Mouse (Mus musculus) large intestine, adult 2 months (tissue): Measurements from ENCODE around the gene Olfr55. TPM values are rescaled to one million over a fixed set of nuclear protein-coding genes. Genes with fewer than 3 reads are reported as not detected.
"Not testable (repeated sequence)": the region's sequence is repeated elsewhere in the genome, so short reads cannot be mapped to it uniquely, and the experiment has no call there.

Experiments used
- DNase-seq: peaks from one replicate; pipeline ENCODE4 v3.0.0-alpha.2; 2012; ENCODE audit warnings: low read depth, low spot score
- WGBS: fragments of 180-500 bp; shearing (Covaris S2); methylation state at CpG from one replicate; pipeline ENCODE4 v1.1.7; 2018; 5-methylcytosine and 5-hydroxymethylcytosine counted together
- polyA plus RNA-seq: library from polyadenylated mRNA; depleted of rRNA; stranded (reverse); fragments of >200 nt; gene quantifications from 2 replicates; pipeline ENCODE4 v1.2.3, GENCODE M21; 2012; rRNA removed

Olfr55 gene
- not detected in 2 replicates for polyA plus RNA-seq

GRCm38 (mm10) chr17:33168147-33168546 is at the start of gene Olfr55:
Olfr55 (plus strand) TSS chr17:33168447.
- not testable (repeated sequence) for DNase-seq
- WGBS: 85% methylated on average over 1 of the region's 1 CpGs

- DNase-seq: no peak
These were observed 43.7 kb upstream of the Olfr55 start for GRCm38 (mm10) chr17:33124546-33124945.

DNA sequence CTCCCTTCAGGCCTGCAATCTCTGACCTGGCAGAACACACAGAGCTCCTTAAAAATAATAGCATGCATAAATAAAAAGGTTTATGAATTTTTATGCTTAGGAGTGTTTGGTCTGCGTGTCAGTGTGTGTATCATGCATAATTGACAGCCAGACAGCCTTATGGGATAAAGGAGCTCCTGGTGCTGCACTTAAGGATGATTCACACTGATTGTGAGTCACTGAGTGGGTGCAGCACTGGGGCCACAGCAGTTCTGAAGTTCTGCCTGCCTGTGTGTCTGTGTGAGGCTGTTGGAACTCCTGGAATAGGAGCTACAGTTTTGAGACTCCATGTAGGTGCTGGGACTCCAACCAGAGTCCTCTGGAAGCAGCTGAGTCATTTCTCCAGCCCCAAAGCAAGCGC is 42.0 kb upstream of the Olfr55 start:
- 57% methylated on average over 2 of the region's 2 CpGs for WGBS
- no peak for DNase-seq

DNA sequence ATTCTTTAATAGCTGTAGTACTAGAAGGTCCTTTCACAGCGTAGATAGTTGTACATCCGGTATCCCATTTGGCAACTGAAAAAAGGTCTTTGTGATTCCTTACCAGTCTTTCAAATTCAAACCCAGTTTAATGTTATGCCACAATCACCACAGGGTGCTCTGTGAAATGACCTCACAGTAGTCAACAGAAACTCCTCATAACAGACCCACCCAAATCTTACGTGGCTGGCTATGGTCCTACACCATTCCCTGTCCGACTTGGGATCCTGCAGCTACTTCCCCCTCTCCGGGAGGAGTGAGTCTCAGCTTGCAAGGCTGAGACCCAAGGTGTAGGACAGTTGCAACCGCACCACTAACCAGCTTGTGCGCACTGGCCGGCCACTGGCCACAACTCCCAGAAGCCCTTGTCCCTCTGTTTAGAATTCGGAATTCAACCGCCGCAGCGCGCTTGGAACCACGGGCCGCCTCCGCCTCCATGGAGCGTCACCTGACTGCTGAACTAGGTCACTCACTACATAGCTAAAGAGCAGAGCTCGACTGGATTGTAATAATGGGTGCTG is 28.9 kb upstream of the Olfr55 start, which contains the start of gene Morc2b:
Gene Morc2b (minus strand): TSS at position 423 of the 560 bp plus-strand sequence.
- WGBS: 77% methylated on average over 18 of the region's 18 CpGs
- no peak for DNase-seq

DNA sequence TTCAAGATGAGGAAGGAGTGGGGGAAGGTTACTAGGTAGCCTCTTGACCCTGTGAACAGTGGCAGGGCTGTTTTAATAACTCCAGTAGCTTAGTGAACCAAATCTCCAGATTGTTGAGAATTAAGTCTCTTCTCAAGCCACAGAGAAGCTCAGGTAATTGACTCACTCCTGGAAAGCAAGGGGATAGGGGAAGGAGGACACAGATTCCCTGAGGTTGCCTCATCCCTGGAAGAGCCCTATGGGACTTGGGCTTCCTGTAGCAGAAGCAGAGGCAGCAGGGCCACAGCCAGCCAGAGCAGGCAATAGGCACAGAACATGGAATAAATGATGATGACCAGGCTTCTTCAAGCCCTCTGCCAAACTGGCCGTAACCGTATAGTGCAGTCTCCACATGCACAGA is 22.8 kb downstream of the Olfr55 start, which contains the start of gene Olfr239:
Gene Olfr239 (plus strand): TSS at position 301 of the 400 bp plus-strand sequence.
- WGBS: no CpG with 5 or more reads among the region's 2 CpGs
- DNase-seq: not testable (repeated sequence)

GRCm38 (mm10) chr17:33221590-33221989 is 53.3 kb downstream of the Olfr55 start, which contains the start of gene Olfr1564:
Olfr1564 (minus strand) TSS chr17:33221690.
- WGBS: 80% methylated on average over 2 of the region's 2 CpGs
- DNase-seq: no peak

Other genes with a start within 250 kb of the Olfr55 start
- 60.1 and 94.9 TPM in 2 replicates for gene Cyp4f13, start 221.0 kb upstream of the Olfr55 start, polyA plus RNA-seq
- 1.7 and 2.0 TPM in 2 replicates for gene Zfp472, start 202.6 kb upstream of the Olfr55 start, polyA plus RNA-seq
- 2.2 and 3.0 TPM in 2 replicates for gene Zfp952, start 175.3 kb upstream of the Olfr55 start, polyA plus RNA-seq
- gene Zfp763, start 135.0 kb upstream of the Olfr55 start, polyA plus RNA-seq: 0.42 and 0.75 TPM in 2 replicates
- not detected in 2 replicates for gene 4921501E09Rik, start 100.4 kb upstream of the Olfr55 start, polyA plus RNA-seq
- 1.1 and 1.4 TPM in 2 replicates for gene Zfp563, start 79.1 kb upstream of the Olfr55 start, polyA plus RNA-seq
- gene Morc2b, start 28.8 kb upstream of the Olfr55 start, polyA plus RNA-seq: not detected in 2 replicates
- gene Olfr239, start 22.9 kb downstream of the Olfr55 start, polyA plus RNA-seq: not detected in 2 replicates
- not detected in 2 replicates for gene Olfr1564, start 53.2 kb downstream of the Olfr55 start, polyA plus RNA-seq
- gene Zfp955a, start 86.7 kb downstream of the Olfr55 start, polyA plus RNA-seq: 0.79 and 1.1 TPM in 2 replicates
- not detected in 2 replicates for gene Olfr63, start 96.2 kb downstream of the Olfr55 start, polyA plus RNA-seq
- gene Zfp955b, start 121.1 kb downstream of the Olfr55 start, polyA plus RNA-seq: 0.89 and 1.7 TPM in 2 replicates
- 0.63 and 0.89 TPM in 2 replicates for gene Zfp81, start 190.4 kb downstream of the Olfr55 start, polyA plus RNA-seq
- gene Zfp101, start 226.2 kb downstream of the Olfr55 start, polyA plus RNA-seq: 1.1 and 2.6 TPM in 2 replicates